Mouse (Mus musculus) intestine, embryonic 15.5 days (tissue): ENCODE results near the gene Kat2b. TPM values are rescaled to one million over a fixed set of nuclear protein-coding genes. Genes with fewer than 3 reads are reported as not detected.
"Not testable (repeated sequence)": the region's sequence is repeated elsewhere in the genome, so short reads cannot be mapped to it uniquely, and the experiment has no call there.

ENCODE experiments used
- ATAC-seq: fragments of 200-750 bp; cut with Nextera tagmentation; 2 replicates; pipeline ENCODE4 v1.8.0; 2017; ENCODE audit warnings: moderate TSS enrichment, moderate library complexity
- H3K27ac ChIP-seq: fragments of 300-500 bp; sonication (generic); 2 replicates; pipeline ENCODE4 v1.5.1; 2015; ENCODE audit warnings: mild to moderate bottlenecking, inconsistent platforms
- H3K27me3 ChIP-seq: fragments of 300-500 bp; sonication (generic); replicated peaks from 2 replicates; pipeline ENCODE4 v1.6.1; 2015; ENCODE audit warnings: inconsistent platforms
- H3K36me3 ChIP-seq: fragments of 300-500 bp; sonication (generic); 2 replicates; pipeline ENCODE4 v1.6.1; 2015; ENCODE audit warnings: inconsistent platforms
- H3K4me1 ChIP-seq: fragments of 300-500 bp; sonication (generic); replicated peaks from 2 replicates; pipeline ENCODE4 v1.6.1; 2015; ENCODE audit warnings: inconsistent platforms
- H3K4me2 ChIP-seq: fragments of 300-500 bp; sonication (generic); replicated peaks from 2 replicates; pipeline ENCODE4 v1.6.1; 2015; ENCODE audit warnings: mild to moderate bottlenecking, inconsistent platforms
- H3K4me3 ChIP-seq: fragments of 300-500 bp; sonication (generic); replicated peaks from 2 replicates; pipeline ENCODE4 v1.5.1; 2015; ENCODE audit warnings: inconsistent platforms
- H3K9ac ChIP-seq: fragments of 300-500 bp; sonication (generic); 2 replicates; pipeline ENCODE4 v1.6.1; 2015; ENCODE audit warnings: inconsistent platforms
- H3K9me3 ChIP-seq: fragments of 300-500 bp; sonication (generic); 2 replicates; pipeline ENCODE4 v1.6.1; 2016; ENCODE audit warnings: inconsistent platforms
- WGBS: fragments of 180-500 bp; shearing (Covaris S2); methylation state at CpG from one replicate; pipeline ENCODE4 v1.1.7; 2015; 5-methylcytosine and 5-hydroxymethylcytosine counted together
- polyA plus RNA-seq: library from polyadenylated mRNA; unstranded; fragments of >200 nt; fragmentation: Nextera tagmentation; extraction: Ambion mirVana; gene quantifications from 2 replicates; pipeline ENCODE4 v1.2.1, GENCODE M21; 2015

Kat2b gene
- polyA plus RNA-seq, 1 experiment from 2014 or later, result 4.3 TPM

- no peak overlapping the region for H3K27ac ChIP-seq
- H3K27me3 ChIP-seq, result no peaks in the 10 kb centered on the region
- WGBS, result 33% methylated on average over 6 of the region's 6 CpGs
- no peak overlapping the region for H3K4me2 ChIP-seq
- H3K4me3 ChIP-seq, result no peak overlapping the region
- H3K9me3 ChIP-seq, result no peaks in the 10 kb centered on the region
- H3K4me1 ChIP-seq, result no peaks in the 10 kb centered on the region
- no peak overlapping the region for H3K9ac ChIP-seq
- H3K36me3 ChIP-seq, result no peaks in the 10 kb centered on the region; the same call in 1 of the 2 replicates
- no peak for ATAC-seq
Observed at GRCm38 (mm10) chr17:53656369-53656860, 89.8 kb downstream of the Kat2b start.

DNA sequence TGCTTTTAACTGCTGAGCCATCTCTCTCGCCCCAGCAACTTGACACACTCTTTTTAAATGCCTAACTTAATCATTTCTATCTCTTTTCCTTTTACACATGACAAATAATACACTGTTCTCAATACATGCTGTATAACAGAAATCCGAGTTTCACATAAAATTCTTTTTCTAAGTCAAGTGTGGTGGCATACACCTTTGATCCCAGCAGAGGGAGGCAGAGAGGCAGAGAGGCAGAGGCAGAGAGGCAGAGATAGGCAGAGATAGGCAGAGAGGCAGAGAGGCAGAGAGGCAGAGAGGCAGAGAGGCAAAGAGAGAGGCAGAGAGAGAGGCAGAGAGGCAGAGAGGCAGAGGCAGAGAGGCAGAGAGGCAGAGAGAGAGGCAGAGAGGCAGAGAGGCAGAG is 90.7 kb downstream of the Kat2b start:
- not testable (repeated sequence) for H3K4me3 ChIP-seq, H3K27ac ChIP-seq, H3K27me3 ChIP-seq, H3K4me2 ChIP-seq, H3K9ac ChIP-seq, H3K4me1 ChIP-seq, ATAC-seq, H3K36me3 ChIP-seq, H3K9me3 ChIP-seq
- WGBS, result 80% methylated on average over 2 of the region's 2 CpGs

GRCm38 (mm10) chr17:53658668-53659067 is 92.0 kb downstream of the Kat2b start:
- no peak overlapping the region for H3K9ac ChIP-seq

DNA sequence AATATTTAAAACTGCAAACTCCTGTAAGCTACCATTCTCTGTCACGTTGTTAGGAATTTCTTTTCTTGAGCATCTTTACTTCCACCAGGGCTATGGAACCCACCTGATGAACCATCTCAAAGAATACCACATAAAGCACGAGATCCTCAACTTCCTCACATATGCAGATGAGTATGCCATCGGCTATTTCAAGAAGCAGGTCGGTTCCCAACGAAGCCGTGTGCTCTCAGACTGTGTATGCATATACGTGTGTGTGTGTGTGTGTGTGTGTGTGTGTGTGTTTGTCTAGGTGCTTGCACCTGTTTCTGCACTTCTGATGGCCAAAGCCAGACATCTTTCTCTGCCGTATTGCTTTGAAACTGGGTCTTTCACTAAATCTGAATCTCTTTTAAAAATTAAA is 92.6 kb downstream of the Kat2b start:
- no peak for ATAC-seq
- H3K9me3 ChIP-seq, result no peaks in the 10 kb centered on the region
- WGBS, result 90% methylated on average over 8 of the region's 8 CpGs
- no peak overlapping the region for H3K4me3 ChIP-seq
- H3K27me3 ChIP-seq, result no peaks in the 10 kb centered on the region
- H3K27ac ChIP-seq, result no peak overlapping the region
- H3K4me2 ChIP-seq, result no peak overlapping the region
- no peak overlapping the region for H3K9ac ChIP-seq
- H3K4me1 ChIP-seq, result no peaks in the 10 kb centered on the region
- H3K36me3 ChIP-seq, result no peaks in the 10 kb centered on the region; the same call in 1 of the 2 replicates

More at GRCm38 (mm10) chr17:53658668-53659067, 92.0 kb downstream of the Kat2b start:
- no peak overlapping the region for H3K4me2 ChIP-seq
- no peak overlapping the region for H3K4me3 ChIP-seq
- H3K27me3 ChIP-seq, result no peaks in the 10 kb centered on the region
- no peaks in the 10 kb centered on the region for H3K9me3 ChIP-seq
- no peak overlapping the region for H3K27ac ChIP-seq
- no peaks in the 10 kb centered on the region for H3K4me1 ChIP-seq
- H3K36me3 ChIP-seq, result no peaks in the 10 kb centered on the region; the same call in 1 of the 2 replicates
- 90% methylated on average over 2 of the region's 2 CpGs for WGBS
- no peak for ATAC-seq

DNA sequence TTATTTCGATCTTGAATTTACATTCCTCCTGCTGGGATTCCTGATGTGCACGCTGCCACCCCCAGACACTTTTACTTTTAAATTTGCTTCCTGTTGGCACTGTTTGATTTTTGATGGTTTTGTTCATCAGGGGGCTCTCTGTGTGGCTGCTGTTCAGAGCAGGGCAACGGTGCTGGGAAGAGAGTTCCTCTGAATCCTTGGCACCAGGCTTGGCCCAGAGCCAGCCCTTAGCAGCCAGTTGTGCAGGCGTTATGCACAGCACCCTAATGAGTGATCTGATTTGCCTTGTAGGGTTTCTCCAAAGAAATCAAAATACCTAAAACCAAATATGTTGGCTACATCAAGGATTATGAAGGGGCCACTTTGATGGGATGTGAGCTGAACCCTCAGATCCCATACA is 93.1 kb downstream of the Kat2b start:
- H3K4me3 ChIP-seq, result no peak overlapping the region
- no peaks in the 10 kb centered on the region for H3K4me1 ChIP-seq
- 78% methylated on average over 4 of the region's 4 CpGs for WGBS
- no peaks in the 10 kb centered on the region for H3K9me3 ChIP-seq
- ATAC-seq, result no peak
- H3K4me2 ChIP-seq, result no peak overlapping the region
- no peaks in the 10 kb centered on the region; the same call in 1 of the 2 replicates for H3K36me3 ChIP-seq
- no peaks in the 10 kb centered on the region for H3K27me3 ChIP-seq
- H3K27ac ChIP-seq, result no peak overlapping the region
- H3K9ac ChIP-seq, result no peak overlapping the region

DNA sequence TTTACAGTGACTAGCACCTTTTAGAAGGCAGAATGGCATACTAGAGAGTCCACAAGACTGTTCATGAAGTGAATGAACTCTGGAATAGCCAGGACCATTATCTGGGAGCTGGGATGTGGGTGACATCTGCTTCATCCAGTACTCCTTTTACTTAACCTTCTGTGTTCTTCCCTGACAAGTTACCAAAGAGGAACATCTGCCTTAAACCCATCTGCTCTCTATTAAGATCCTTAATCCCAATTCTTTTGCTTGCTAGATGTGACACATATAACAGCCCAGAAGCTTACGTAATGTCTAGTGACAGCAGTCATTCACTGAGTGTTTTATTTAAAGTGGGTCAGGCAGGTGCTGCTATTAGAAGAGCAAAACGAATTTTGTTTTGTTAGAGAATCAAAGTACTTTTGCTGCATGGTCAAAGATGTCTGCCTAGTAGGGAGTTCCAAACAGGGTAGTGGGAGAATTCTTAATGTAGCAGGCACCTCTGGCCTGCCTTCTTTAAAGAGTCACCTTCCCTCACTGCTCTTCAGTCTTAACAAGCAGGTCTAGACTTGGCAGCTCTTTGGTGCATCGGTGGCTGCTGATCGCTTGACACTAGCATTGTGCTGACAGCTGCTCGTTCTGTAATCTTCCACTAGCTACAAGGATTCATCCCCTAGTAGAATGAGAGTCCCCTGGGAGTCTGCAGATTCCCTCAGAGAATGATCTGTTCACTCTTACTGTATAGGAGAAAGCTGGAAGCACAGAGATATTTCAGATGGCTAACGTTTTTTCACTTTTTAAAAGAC is 94.6 kb downstream of the Kat2b start:
- Histone ChIP-seq H3K4me3 (no peak overlapping the region), H3K27ac (no peak overlapping the region), H3K36me3 (no peaks in the 10 kb centered on the region), H3K4me1 (no peaks in the 10 kb centered on the region), H3K27me3 (no peaks in the 10 kb centered on the region), H3K9me3 (no peaks in the 10 kb centered on the region), H3K9ac (no peak overlapping the region), H3K4me2 (no peak overlapping the region)
- no peak for ATAC-seq
- WGBS, result 82% methylated on average over 6 of the region's 6 CpGs

- H3K9ac ChIP-seq, result no peak overlapping the region
- H3K27ac ChIP-seq, result no peak overlapping the region
- no peak overlapping the region for H3K4me2 ChIP-seq
- no peaks in the 10 kb centered on the region for H3K27me3 ChIP-seq
- 86% methylated on average over 3 of the region's 3 CpGs for WGBS
- no peak for ATAC-seq
- no peaks in the 10 kb centered on the region for H3K4me1 ChIP-seq
- H3K9me3 ChIP-seq, result no peaks in the 10 kb centered on the region
- H3K36me3 ChIP-seq, result no peaks in the 10 kb centered on the region
- H3K4me3 ChIP-seq, result no peak overlapping the region
Observed at GRCm38 (mm10) chr17:53664267-53664666, 97.6 kb downstream of the Kat2b start.

DNA sequence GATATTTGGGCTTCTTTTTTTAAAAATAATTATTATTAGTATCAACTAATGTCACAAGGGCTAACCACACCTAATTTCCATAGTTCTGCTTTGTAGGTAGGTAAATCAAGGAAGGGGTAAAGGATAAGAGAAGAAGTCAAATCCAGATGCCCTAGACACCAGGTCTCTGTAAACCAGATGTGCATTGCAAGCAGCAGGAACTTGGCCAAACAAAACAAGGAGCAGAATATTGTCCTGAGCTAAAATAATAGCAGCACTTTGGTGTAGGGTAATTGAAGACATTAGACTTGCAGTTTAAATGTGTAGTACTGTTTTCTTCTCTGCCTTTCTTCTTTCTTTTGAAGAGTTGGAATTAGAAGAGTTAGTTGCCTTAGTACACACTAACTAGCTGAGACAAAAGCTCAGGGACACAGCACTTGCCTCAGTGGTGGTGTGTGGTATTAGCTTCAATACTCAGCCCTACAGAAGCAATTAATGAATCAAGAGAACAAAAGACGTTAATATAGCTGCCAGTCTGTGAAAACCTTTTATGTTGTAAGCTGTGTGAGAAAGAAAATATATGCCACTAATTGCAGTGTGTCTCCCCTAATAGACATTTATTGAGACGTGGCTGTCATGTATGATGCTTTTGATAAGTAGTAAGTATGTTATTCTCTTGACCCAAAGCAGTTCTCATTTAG is 98.2 kb downstream of the Kat2b start:
- 77% methylated on average over 2 of the region's 2 CpGs for WGBS
- H3K4me1 ChIP-seq, result no peaks in the 10 kb centered on the region

GRCm38 (mm10) chr17:53670453-53670852 is 103.8 kb downstream of the Kat2b start:
- 88% methylated on average over 8 of the region's 8 CpGs for WGBS
- ATAC-seq, result no peak

More for the DNA sequence above, 98.2 kb downstream of the Kat2b start:
- ATAC-seq, result no peak
- no peaks in the 10 kb centered on the region for H3K27me3 ChIP-seq
- H3K9ac ChIP-seq, result no peak overlapping the region
- H3K36me3 ChIP-seq, result no peaks in the 10 kb centered on the region
- no peak overlapping the region for H3K4me2 ChIP-seq
- no peaks in the 10 kb centered on the region for H3K9me3 ChIP-seq
- H3K4me3 ChIP-seq, result no peak overlapping the region
- H3K27ac ChIP-seq, result no peak overlapping the region

DNA sequence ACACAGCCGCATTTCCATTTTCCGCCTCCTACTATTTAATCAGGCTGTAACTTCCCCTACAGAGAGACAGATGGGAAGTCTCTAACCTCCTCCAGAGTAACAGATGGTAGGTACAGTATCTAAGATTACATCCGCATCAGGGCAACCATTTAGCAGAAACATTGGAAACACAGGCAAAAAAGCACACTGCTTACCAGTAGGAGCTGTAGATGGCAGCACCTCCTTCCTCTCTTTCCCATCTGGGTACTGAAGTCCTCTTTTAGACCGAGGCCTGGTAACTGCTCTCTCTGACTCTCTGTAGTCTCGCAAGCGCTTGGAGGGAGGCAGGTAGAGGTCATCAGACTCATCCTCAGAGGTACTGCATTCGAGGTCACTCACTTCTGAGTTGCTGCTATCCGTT is 112.1 kb downstream of the Kat2b start:
- Histone ChIP-seq H3K4me2 (no peak overlapping the region), H3K9ac (no peak overlapping the region), H3K27ac (no peak overlapping the region), H3K36me3 (peaks cover 19% of the 10 kb centered on the region; the same call in 1 of the 2 replicates), H3K4me3 (no peak overlapping the region), H3K9me3 (no peaks in the 10 kb centered on the region), H3K4me1 (no peaks in the 10 kb centered on the region), H3K27me3 (no peaks in the 10 kb centered on the region)
- WGBS, result 78% methylated on average over 8 of the region's 8 CpGs
- no peak for ATAC-seq

More at GRCm38 (mm10) chr17:53670453-53670852, 103.8 kb downstream of the Kat2b start:
- H3K27ac ChIP-seq, result no peak overlapping the region
- H3K27me3 ChIP-seq, result no peaks in the 10 kb centered on the region
- H3K36me3 ChIP-seq, result 0 out of 2 replicates have a peak, but pooled peaks cover 5% of the 10 kb centered on the region
- no peak overlapping the region for H3K9ac ChIP-seq
- no peaks in the 10 kb centered on the region for H3K9me3 ChIP-seq
- H3K4me1 ChIP-seq, result no peaks in the 10 kb centered on the region
- no peak overlapping the region for H3K4me2 ChIP-seq
- no peak overlapping the region for H3K4me3 ChIP-seq

- no peak for ATAC-seq
- H3K9me3 ChIP-seq, result no peaks in the 10 kb centered on the region
- peak overlapping the region; percentile 66 for H3K4me3 ChIP-seq
- 0 out of 2 replicates have a peak, but pooled peaks cover 5% of the 10 kb centered on the region for H3K4me1 ChIP-seq
- H3K36me3 ChIP-seq, result peaks cover 4% of the 10 kb centered on the region; the same call in 1 of the 2 replicates
- no peak overlapping the region for H3K27ac ChIP-seq
- 5% methylated on average over 1 of the region's 1 CpGs for WGBS
- H3K27me3 ChIP-seq, result no peaks in the 10 kb centered on the region
- peak overlapping the region; percentile 78 for H3K4me2 ChIP-seq
- H3K9ac ChIP-seq, result peak overlapping the region; percentile 54
Observed at GRCm38 (mm10) chr17:53688321-53688720, 121.7 kb downstream of the Kat2b start.
